Mouse (Mus musculus) adrenal gland, adult 18-20 months (tissue): ENCODE measurements at regions not wholly inside any gene's neighbourhood (a gene's known extent, or its start where the extent isn't known, plus 50 kb on each side); places are given as distances from the start of the nearest gene placed in this dataset.
A peak's percentile ranks its signal among the peaks of the same experiment; 100 is the strongest.

Experiments
- DNase-seq, 2 experiments: peaks; one replicate each; pipeline ENCODE4 v3.0.0; 2021 to 2022; ENCODE audit warnings: low spot score in 2 of 2

- no peak for DNase-seq
These were observed 1099.6 kb upstream of the Cdh8 start for GRCm38 (mm10) chr8:100515896-100516295.

GRCm38 (mm10) chr8:100515152-100515551, 1098.9 kb upstream of the Cdh8 start:
- DNase-seq, result no peak

- DNase-seq, result no peak
These were observed 1090.2 kb upstream of the Cdh8 start for GRCm38 (mm10) chr8:100506478-100506877.

GRCm38 (mm10) chr8:100500342-100500712, 1084.1 kb upstream of the Cdh8 start:
- no peak for DNase-seq

GRCm38 (mm10) chr8:100499614-100500341, 1083.5 kb upstream of the Cdh8 start:
- DNase-seq, result no peak

- DNase-seq, result no peak
These were observed 1078.2 kb upstream of the Cdh8 start for GRCm38 (mm10) chr8:100494445-100494844.

GRCm38 (mm10) chr8:100475950-100476349, 1059.7 kb upstream of the Cdh8 start:
- DNase-seq, result no peak

- DNase-seq, result peak in 1 of 2 experiments; percentile 11
These were observed 1035.0 kb upstream of the Cdh8 start for GRCm38 (mm10) chr8:100451231-100451630.

- DNase-seq, result no peak
These were observed 1034.2 kb upstream of the Cdh8 start for GRCm38 (mm10) chr8:100450380-100450936.

GRCm38 (mm10) chr8:100446677-100447350, 1030.5 kb upstream of the Cdh8 start:
- DNase-seq, result no peak
